In the genomic region with DNA sequence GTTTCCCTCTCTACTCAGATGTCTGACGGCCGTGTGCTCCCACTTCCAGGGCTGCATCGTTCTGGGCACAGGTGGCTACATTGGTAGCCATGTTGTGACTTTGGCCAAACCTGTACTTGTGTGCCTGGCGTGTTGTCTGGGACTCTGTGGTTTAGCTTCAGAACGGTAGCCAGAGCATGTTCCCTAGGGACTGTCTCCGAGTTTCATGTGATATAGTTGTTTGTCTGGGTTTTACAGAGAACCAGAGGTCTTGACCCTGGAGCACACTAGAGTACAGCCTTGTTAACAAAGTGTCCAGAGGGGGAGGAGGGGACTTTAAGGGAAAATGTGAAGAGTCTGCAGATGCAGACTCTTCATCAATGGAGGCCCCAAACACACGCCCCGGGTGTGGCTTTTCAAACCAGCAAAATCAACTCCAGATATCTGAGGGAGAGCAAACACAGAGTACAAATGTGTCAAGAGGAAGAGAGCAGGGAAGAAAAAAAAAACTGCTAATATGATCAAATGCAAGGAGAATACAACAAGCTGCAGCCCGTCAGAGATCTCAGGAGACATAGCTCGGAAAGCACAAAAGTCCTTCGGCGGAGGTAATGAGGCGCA, we compare ENCODE assay signal across 9 mouse cellular contexts.
DNase-seq lines count a peak whose midpoint lies in the region; ATAC-seq lines count a peak whose summit lies in the region.
"Had no signal": no experiment of that assay in that cellular context is flagged by ENCODE, and none has a peak within 500 bp of the region (broad histone marks: within the 10 kb centered on the region; RNA-seq: fewer than 3 reads in every experiment).

No protein-coding gene starts in this region.

- no peaks in the 10 kb centered on the region for H3K27me3 ChIP-seq in heart, embryonic 15.5 days
- H3K27me3 ChIP-seq in midbrain, embryonic 11.5 days (ENCODE audit: control insufficient read depth, insufficient read depth, low read length) = no peaks in the 10 kb centered on the region
- no peaks in the 10 kb centered on the region for H3K27me3 ChIP-seq in midbrain, embryonic 16.5 days (ENCODE audit: control insufficient read depth, insufficient read depth, low read depth, low read length)
- H3K27me3 ChIP-seq in embryonic facial prominence, embryonic 14.5 days (replicated peaks; ENCODE audit: control insufficient read depth, insufficient read depth, low read length) = no peaks in the 10 kb centered on the region
- no peaks in the 10 kb centered on the region for H3K27me3 ChIP-seq in stomach, embryonic 16.5 days (ENCODE audit: control insufficient read depth, insufficient read depth, low read length)
- no peaks in the 10 kb centered on the region for H3K27me3 ChIP-seq in midbrain, embryonic 10.5 days (ENCODE audit: low read depth, poor library complexity, severe bottlenecking)

- H3K27ac ChIP-seq in heart, embryonic 15.5 days = peak overlapping the region; percentile 50
- no peak overlapping the region for H3K27ac ChIP-seq in midbrain, embryonic 11.5 days (ENCODE audit: low read depth, low read length)
- H3K27ac ChIP-seq in midbrain, embryonic 16.5 days (ENCODE audit: low read length) = no peak overlapping the region
- peak overlapping the region; percentile 82 for H3K27ac ChIP-seq in embryonic facial prominence, embryonic 14.5 days (replicated peaks; ENCODE audit: low read depth, low read length)
- H3K27ac ChIP-seq in stomach, embryonic 16.5 days (ENCODE audit: low read length) = 0 out of 2 replicates have a peak overlapping the region, but pooled peaks have one; percentile 19
- no peak overlapping the region for H3K27ac ChIP-seq in midbrain, embryonic 10.5 days (replicated peaks)
- H3K27ac ChIP-seq: neural tube, embryonic 12.5 days had no signal

- peaks cover 20% of the 10 kb centered on the region for H3K4me1 ChIP-seq in heart, embryonic 15.5 days (replicated peaks)
- H3K4me1 ChIP-seq in midbrain, embryonic 11.5 days (ENCODE audit: control insufficient read depth, insufficient read depth, low read length) = peaks cover 11% of the 10 kb centered on the region
- H3K4me1 ChIP-seq in midbrain, embryonic 16.5 days (ENCODE audit: control insufficient read depth, insufficient read depth, low read length) = peaks cover 3% of the 10 kb centered on the region; the same call in 1 of the 2 replicates
- peaks cover 28% of the 10 kb centered on the region for H3K4me1 ChIP-seq in embryonic facial prominence, embryonic 14.5 days (ENCODE audit: control insufficient read depth, insufficient read depth, low read length)
- H3K4me1 ChIP-seq in stomach, embryonic 16.5 days (ENCODE audit: control insufficient read depth, insufficient read depth, low read length) = peaks cover 23% of the 10 kb centered on the region
- peaks cover 25% of the 10 kb centered on the region for H3K4me1 ChIP-seq in midbrain, embryonic 10.5 days

- no peak overlapping the region for H3K4me2 ChIP-seq in heart, embryonic 15.5 days
- H3K4me2 ChIP-seq in midbrain, embryonic 11.5 days = no peak overlapping the region
- no peak overlapping the region for H3K4me2 ChIP-seq in midbrain, embryonic 16.5 days (ENCODE audit: low read length)
- H3K4me2 ChIP-seq in embryonic facial prominence, embryonic 14.5 days (ENCODE audit: low read depth, low read length) = peak overlapping the region; percentile 30
- no peak overlapping the region for H3K4me2 ChIP-seq in stomach, embryonic 16.5 days (ENCODE audit: low read depth, low read length)
- H3K4me2 ChIP-seq: neural tube, embryonic 12.5 days had no signal

- no peak for ATAC-seq in heart, embryonic 15.5 days (replicated peaks; ENCODE audit: insufficient number of reproducible peaks, insufficient read depth, low FRiP score, low read depth)
- ATAC-seq in midbrain, embryonic 11.5 days (ENCODE audit: low FRiP score) = no peak
- no peak for ATAC-seq in midbrain, embryonic 16.5 days
- ATAC-seq in embryonic facial prominence, embryonic 14.5 days (ENCODE audit: low read depth) = no peak
- no peak for ATAC-seq in stomach, embryonic 16.5 days (ENCODE audit: insufficient read depth, low FRiP score)

- H3K9me3 ChIP-seq in heart, embryonic 15.5 days (replicated peaks) = no peaks in the 10 kb centered on the region
- H3K9me3 ChIP-seq in midbrain, embryonic 11.5 days (ENCODE audit: control insufficient read depth, low read length) = no peaks in the 10 kb centered on the region
- H3K9me3 ChIP-seq in midbrain, embryonic 16.5 days (replicated peaks; ENCODE audit: control insufficient read depth, low read length, poor library complexity, severe bottlenecking) = no peaks in the 10 kb centered on the region
- H3K9me3 ChIP-seq in embryonic facial prominence, embryonic 14.5 days (ENCODE audit: control insufficient read depth, low read length) = no peaks in the 10 kb centered on the region
- no peaks in the 10 kb centered on the region for H3K9me3 ChIP-seq in stomach, embryonic 16.5 days (replicated peaks; ENCODE audit: control insufficient read depth, low read length)
- no peaks in the 10 kb centered on the region for H3K9me3 ChIP-seq in midbrain, embryonic 10.5 days (replicated peaks)
- H3K9me3 ChIP-seq: neural tube, embryonic 12.5 days had no signal

- DNase-seq in heart, postnatal 4 days = no peak
- DNase-seq in midbrain, embryonic 11.5 days (ENCODE audit: low spot score, missing footprints) = peak; percentile 81
- DNase-seq in embryonic facial prominence, embryonic 14.5 days (ENCODE audit: low spot score) = peak; percentile 53
- no peak for DNase-seq in midbrain, embryonic 10.5 days (ENCODE audit: low spot score)
- DNase-seq in thymus, postnatal 36 days = no peak

- no peak overlapping the region for H3K4me3 ChIP-seq in heart, embryonic 15.5 days
- H3K4me3 ChIP-seq in midbrain, embryonic 11.5 days (ENCODE audit: low read depth, low read length) = no peak overlapping the region
- no peak overlapping the region for H3K4me3 ChIP-seq in midbrain, embryonic 16.5 days (ENCODE audit: low read depth, low read length)
- no peak overlapping the region for H3K4me3 ChIP-seq in embryonic facial prominence, embryonic 14.5 days (ENCODE audit: low read depth, low read length)
- H3K4me3 ChIP-seq in stomach, embryonic 16.5 days (replicated peaks; ENCODE audit: low read length) = no peak overlapping the region
- H3K4me3 ChIP-seq in midbrain, embryonic 10.5 days = no peak overlapping the region
- H3K4me3 ChIP-seq: neural tube, embryonic 12.5 days had no signal

- 72% methylated on average over 13 of the region's 13 CpGs for WGBS in heart, embryonic 15.5 days
- WGBS in midbrain, embryonic 11.5 days = 73% methylated on average over 13 of the region's 13 CpGs
- WGBS in midbrain, embryonic 16.5 days = 67% methylated on average over 13 of the region's 13 CpGs
- WGBS in embryonic facial prominence, embryonic 14.5 days = 23% methylated on average over 13 of the region's 13 CpGs
- 60% methylated on average over 13 of the region's 13 CpGs for WGBS in stomach, embryonic 16.5 days
- 70% methylated on average over 13 of the region's 13 CpGs for WGBS in midbrain, embryonic 10.5 days

- no peaks in the 10 kb centered on the region for H3K36me3 ChIP-seq in heart, embryonic 15.5 days
- no peaks in the 10 kb centered on the region for H3K36me3 ChIP-seq in midbrain, embryonic 11.5 days (ENCODE audit: control insufficient read depth, insufficient read depth, low read length)
- no peaks in the 10 kb centered on the region for H3K36me3 ChIP-seq in midbrain, embryonic 16.5 days (ENCODE audit: control insufficient read depth, insufficient read depth, low read length)
- no peaks in the 10 kb centered on the region for H3K36me3 ChIP-seq in embryonic facial prominence, embryonic 14.5 days (ENCODE audit: control insufficient read depth, insufficient read depth, low read length)
- H3K36me3 ChIP-seq in stomach, embryonic 16.5 days (ENCODE audit: control insufficient read depth, insufficient read depth, low read length) = no peaks in the 10 kb centered on the region
- no peaks in the 10 kb centered on the region for H3K36me3 ChIP-seq in midbrain, embryonic 10.5 days
- H3K36me3 ChIP-seq: neural tube, embryonic 12.5 days had no signal

- no peak overlapping the region for H3K9ac ChIP-seq in heart, embryonic 15.5 days
- no peak overlapping the region for H3K9ac ChIP-seq in midbrain, embryonic 11.5 days (ENCODE audit: low read length)
- H3K9ac ChIP-seq in midbrain, embryonic 16.5 days (ENCODE audit: low read depth, low read length) = no peak overlapping the region
- 0 out of 2 replicates have a peak overlapping the region, but pooled peaks have one; percentile 25 for H3K9ac ChIP-seq in embryonic facial prominence, embryonic 14.5 days (ENCODE audit: low read depth, low read length)
- no peak overlapping the region for H3K9ac ChIP-seq in stomach, embryonic 16.5 days (ENCODE audit: low read length)
- H3K9ac ChIP-seq: neural tube, embryonic 12.5 days had no signal

Comparison
In these comparisons a context has a peak if more than half of its experiments do, and no peak if none do; other contexts are left out.
1. DNase-seq: peak in midbrain, embryonic 11.5 days (single experiment) and embryonic facial prominence, embryonic 14.5 days (single experiment); none in heart, postnatal 4 days (single experiment), midbrain, embryonic 10.5 days (single experiment) and thymus, postnatal 36 days (0 of 2).
2. H3K27ac ChIP-seq: peak in heart, embryonic 15.5 days (single experiment), embryonic facial prominence, embryonic 14.5 days (single experiment) and stomach, embryonic 16.5 days (single experiment); none in midbrain, embryonic 11.5 days (single experiment), midbrain, embryonic 16.5 days (single experiment) and midbrain, embryonic 10.5 days (single experiment).